Mouse (Mus musculus): ENCODE data around the gene Arhgap11a. TPM values are rescaled to one million over a fixed set of nuclear protein-coding genes. Genes with fewer than 3 reads are reported as not detected.

The Arhgap11a gene
- polyA plus RNA-seq (2015; fragmentation: Nextera tagmentation; extraction: Ambion mirVana): 11.7 and 12.1 TPM in 2 replicates

DNA sequence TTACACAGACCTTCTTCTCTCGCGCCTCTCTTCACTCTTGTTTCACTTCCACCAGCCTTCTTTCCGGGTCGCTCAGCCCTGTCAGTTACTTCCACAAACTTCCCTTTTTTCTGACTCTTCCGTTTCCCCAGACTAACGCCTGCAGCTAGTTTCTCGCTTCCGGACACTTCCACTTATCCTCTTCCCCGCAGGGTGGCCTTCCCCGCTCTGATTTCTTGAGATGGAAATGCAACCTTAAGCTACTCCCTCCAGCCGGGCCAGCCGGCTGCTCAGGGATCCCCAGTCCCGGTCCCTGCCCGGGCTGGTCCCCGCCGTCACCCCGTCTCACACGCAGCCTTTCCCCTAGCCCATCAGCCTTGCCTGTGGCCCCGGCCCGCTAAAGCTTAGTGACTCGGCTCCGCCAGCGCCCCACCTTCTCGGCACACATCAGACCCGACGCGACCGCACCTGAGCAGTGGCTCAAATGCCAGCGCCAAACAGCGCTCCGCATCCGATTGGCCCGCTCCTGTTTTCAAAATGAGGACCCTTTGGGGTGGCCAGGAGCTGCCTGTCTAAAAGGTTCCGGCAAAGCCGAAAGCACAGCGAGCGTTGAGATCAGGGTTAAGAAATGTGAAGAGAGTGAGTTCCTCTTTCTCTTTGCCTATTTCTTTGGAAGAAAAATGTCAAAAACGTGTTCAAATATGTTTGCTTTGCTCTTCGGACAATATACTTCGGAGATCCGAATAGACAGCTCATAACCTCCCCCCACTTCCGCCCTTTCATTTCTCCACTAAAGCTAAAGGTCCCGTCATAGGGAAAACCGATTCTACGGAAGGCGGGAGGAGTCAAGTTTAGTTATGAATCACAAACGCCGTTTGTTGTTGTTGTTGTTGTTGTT lies at the start of gene Arhgap11a:
Gene Arhgap11a, minus strand, starts transcription at position 417 of the 877 bp plus-strand sequence.
- Histone ChIP-seq H3K9ac (peak within 1 kb of the TSS; percentile 74), H3K4me3 (peak within 1 kb of the TSS; percentile 69)
- under 1% methylated on average over 48 of the region's 48 CpGs for WGBS

DNA sequence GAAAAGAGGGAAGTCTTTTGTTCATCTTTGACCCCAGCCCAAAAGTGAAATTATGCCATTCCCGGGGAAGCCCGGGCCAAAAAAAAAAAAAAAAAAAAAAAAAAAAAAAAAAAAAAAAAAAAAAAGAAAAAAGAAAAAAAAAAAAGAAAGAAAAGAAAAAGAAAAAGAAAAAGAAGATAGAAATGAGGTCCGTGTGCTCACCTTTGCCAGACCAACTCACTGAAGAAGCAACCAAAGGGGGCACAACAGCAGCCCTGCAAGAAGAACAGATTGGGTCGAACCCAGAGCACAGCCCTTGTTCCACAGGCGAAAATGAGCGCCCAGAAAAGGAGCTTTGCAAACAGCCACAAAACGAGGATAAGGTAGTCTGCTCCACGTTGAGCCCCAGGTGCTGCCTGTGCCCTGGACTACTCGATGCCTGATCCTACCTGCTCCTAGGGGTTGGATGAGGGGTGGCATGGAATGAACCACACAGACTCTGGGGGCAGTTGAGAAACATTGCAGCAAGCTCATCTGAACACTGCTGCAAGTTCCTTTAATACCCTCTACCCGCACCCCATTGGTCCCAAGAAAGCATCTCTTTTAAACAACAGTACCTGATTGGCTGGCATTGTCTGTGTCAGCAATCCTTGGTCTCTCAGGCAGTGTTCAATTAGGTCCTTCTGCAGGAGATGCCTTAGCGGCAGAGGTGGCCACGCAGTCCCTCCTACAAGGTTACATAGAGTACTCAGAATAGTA lies 45.1 kb upstream of the Arhgap11a start:
- Histone ChIP-seq H3K4me1 (replicated peaks) (no peaks in the 10 kb centered on the region), H3K9ac (no peak overlapping the region), H3K4me2 (no peak overlapping the region), H3K27ac (no peak overlapping the region), H3K36me3 (no peaks in the 10 kb centered on the region), H3K4me3 (no peak overlapping the region), H3K9me3 (no peaks in the 10 kb centered on the region; the same call in 1 of the 2 replicates), H3K27me3 (no peaks in the 10 kb centered on the region)
- ATAC-seq (ENCODE audit: low FRiP score): no peak
- WGBS: 84% methylated on average over 10 of the region's 12 CpGs

More for the DNA sequence above, at the start of gene Arhgap11a:
- H3K4me1 ChIP-seq (replicated peaks): peaks cover 21% of the 10 kb centered on the region
- H3K9me3 ChIP-seq: no peaks in the 10 kb centered on the region
- H3K36me3 ChIP-seq: no peaks in the 10 kb centered on the region
- peak within 1 kb of the TSS; percentile 95 for H3K4me2 ChIP-seq
- H3K27ac ChIP-seq: peak within 1 kb of the TSS; percentile 82
- peak; percentile 96 for ATAC-seq (ENCODE audit: low FRiP score)
- no peaks in the 10 kb centered on the region for H3K27me3 ChIP-seq

GRCm38 (mm10) chr2:113887166-113887565 lies 38.7 kb upstream of the Arhgap11a start:
- no peak overlapping the region for H3K4me2 ChIP-seq
- peaks cover 6% of the 10 kb centered on the region for H3K4me1 ChIP-seq (replicated peaks)
- H3K36me3 ChIP-seq: no peaks in the 10 kb centered on the region
- H3K4me3 ChIP-seq: no peak overlapping the region
- H3K27me3 ChIP-seq: no peaks in the 10 kb centered on the region
- 0 out of 2 replicates have a peak overlapping the region, but pooled peaks have one; percentile 35 for H3K27ac ChIP-seq
- no peaks in the 10 kb centered on the region; the same call in 1 of the 2 replicates for H3K9me3 ChIP-seq
- peak; percentile 57 for ATAC-seq (ENCODE audit: low FRiP score)
- H3K9ac ChIP-seq: no peak overlapping the region
- 50% methylated on average over 4 of the region's 4 CpGs for WGBS

DNA sequence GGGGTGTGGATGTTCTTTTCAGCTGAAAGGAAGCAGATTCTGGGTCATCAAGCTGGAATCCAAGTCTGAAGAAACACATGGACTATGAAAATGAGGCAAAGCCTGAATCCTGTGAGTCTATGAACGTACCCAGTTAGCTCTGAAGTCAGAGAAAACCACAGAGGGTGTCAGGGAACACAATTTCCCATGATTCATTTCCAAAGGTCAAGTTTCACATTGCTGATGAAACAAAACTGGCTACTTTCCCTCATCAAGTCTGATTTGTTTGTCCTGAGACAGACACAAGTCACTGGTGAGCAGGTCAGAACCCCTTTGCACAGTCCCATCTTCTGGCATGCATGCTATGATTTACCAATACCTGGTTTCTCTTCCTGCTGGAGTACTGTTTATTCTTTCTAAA lies 37.6 kb upstream of the Arhgap11a start:
- Histone ChIP-seq H3K27ac (no peak overlapping the region), H3K36me3 (no peaks in the 10 kb centered on the region), H3K4me3 (no peak overlapping the region), H3K4me2 (no peak overlapping the region), H3K9ac (no peak overlapping the region), H3K4me1 (replicated peaks) (peaks cover 6% of the 10 kb centered on the region), H3K9me3 (no peaks in the 10 kb centered on the region; the same call in 1 of the 2 replicates), H3K27me3 (no peaks in the 10 kb centered on the region)
- WGBS: 60% methylated on average over 1 of the region's 1 CpGs
- no peak for ATAC-seq (ENCODE audit: low FRiP score)

DNA sequence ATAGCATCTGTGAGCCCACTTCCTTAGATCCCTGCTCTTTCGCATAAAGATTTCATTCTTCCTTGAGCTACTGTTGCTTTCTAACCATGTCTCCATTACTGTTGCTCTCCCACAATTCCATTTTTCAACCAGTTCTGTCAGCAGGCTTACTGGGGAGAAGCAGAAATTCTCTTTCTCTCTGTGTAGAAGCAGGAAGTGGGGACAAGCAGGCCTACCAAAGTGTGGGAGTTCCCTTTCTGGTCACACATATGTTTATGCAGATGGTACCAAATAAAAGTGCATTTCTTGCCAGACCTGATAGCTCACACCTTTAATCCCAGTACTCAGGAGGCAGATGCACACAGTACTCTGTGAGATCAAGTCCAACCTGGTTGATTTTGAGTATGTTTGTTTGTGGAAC lies 21.7 kb upstream of the Arhgap11a start:
- Histone ChIP-seq H3K27me3 (no peaks in the 10 kb centered on the region), H3K4me1 (replicated peaks) (no peaks in the 10 kb centered on the region), H3K9me3 (no peaks in the 10 kb centered on the region), H3K36me3 (no peaks in the 10 kb centered on the region), H3K27ac (no peak overlapping the region), H3K4me3 (no peak overlapping the region), H3K4me2 (no peak overlapping the region), H3K9ac (no peak overlapping the region)
- WGBS: 93% methylated on average over 1 of the region's 1 CpGs
- ATAC-seq (ENCODE audit: low FRiP score): no peak

- 84% methylated on average over 4 of the region's 4 CpGs for WGBS
- no peak overlapping the region for H3K9ac ChIP-seq
- ATAC-seq (ENCODE audit: low FRiP score): no peak
- H3K27ac ChIP-seq: no peak overlapping the region
- no peaks in the 10 kb centered on the region for H3K27me3 ChIP-seq
- no peaks in the 10 kb centered on the region for H3K9me3 ChIP-seq
- no peaks in the 10 kb centered on the region for H3K36me3 ChIP-seq
- H3K4me3 ChIP-seq: no peak overlapping the region
- no peak overlapping the region for H3K4me2 ChIP-seq
- H3K4me1 ChIP-seq (replicated peaks): no peaks in the 10 kb centered on the region
These were observed 19.9 kb upstream of the Arhgap11a start for GRCm38 (mm10) chr2:113868404-113868803.

DNA sequence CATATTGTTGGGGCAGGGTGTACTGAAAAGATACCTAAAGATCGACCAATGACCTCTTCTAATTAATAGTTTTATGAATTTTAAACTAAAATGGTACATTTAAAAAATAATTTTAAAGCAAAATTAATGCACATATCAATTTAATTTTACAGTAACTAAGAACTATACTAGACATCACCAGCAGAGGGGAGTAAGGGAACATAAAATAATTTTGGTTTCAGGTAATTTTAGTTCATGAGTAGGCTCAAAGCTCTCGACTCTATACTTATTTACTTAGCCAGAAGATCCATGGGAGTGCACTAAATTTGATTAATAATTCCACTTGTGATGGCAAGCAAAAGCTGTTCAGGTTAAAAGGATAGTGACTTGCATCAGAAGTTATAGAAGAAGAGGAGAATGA lies 17.7 kb upstream of the Arhgap11a start:
- no peak overlapping the region for H3K4me2 ChIP-seq
- no peak overlapping the region for H3K9ac ChIP-seq
- no peak overlapping the region for H3K4me3 ChIP-seq
- ATAC-seq (ENCODE audit: low FRiP score): no peak
- H3K36me3 ChIP-seq: no peaks in the 10 kb centered on the region
- no peaks in the 10 kb centered on the region for H3K4me1 ChIP-seq (replicated peaks)
- H3K9me3 ChIP-seq: no peaks in the 10 kb centered on the region
- 47% methylated on average over 2 of the region's 2 CpGs for WGBS
- no peaks in the 10 kb centered on the region for H3K27me3 ChIP-seq
- no peak overlapping the region for H3K27ac ChIP-seq

DNA sequence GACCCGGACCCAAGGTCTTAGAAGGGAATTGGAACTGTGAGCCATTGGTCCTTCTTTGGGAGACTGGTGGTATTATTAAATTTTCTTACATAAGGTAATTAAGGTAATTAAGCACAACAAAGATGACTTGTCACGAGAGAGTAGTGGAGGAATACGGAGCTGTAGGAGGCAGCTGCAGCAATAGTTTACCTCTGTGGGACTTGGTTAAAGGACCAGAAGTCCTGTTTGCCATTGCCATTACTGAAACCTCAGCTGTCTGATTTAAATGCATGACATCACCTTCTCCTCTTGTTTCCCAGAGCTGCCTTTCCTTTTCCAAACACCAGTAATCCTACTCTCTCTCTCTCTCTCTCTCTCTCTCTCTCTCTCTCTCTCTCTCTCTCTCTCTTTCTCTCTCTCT lies 680 bp upstream of the Arhgap11a start:
- no peaks in the 10 kb centered on the region for H3K36me3 ChIP-seq
- H3K4me2 ChIP-seq: peak overlapping the region; percentile 95
- no peaks in the 10 kb centered on the region for H3K9me3 ChIP-seq
- ATAC-seq (ENCODE audit: low FRiP score): peak; percentile 73
- H3K27me3 ChIP-seq: no peaks in the 10 kb centered on the region
- peak overlapping the region; percentile 82 for H3K27ac ChIP-seq
- H3K9ac ChIP-seq: peak overlapping the region; percentile 74; the same call in 1 of the 2 replicates
- WGBS: 5% methylated on average over 3 of the region's 3 CpGs
- H3K4me1 ChIP-seq (replicated peaks): peaks cover 21% of the 10 kb centered on the region
- peak overlapping the region; percentile 69 for H3K4me3 ChIP-seq

GRCm38 (mm10) chr2:113847678-113848244 lies 700 bp downstream of the Arhgap11a start:
- H3K27ac ChIP-seq: no peak overlapping the region
- no peaks in the 10 kb centered on the region for H3K9me3 ChIP-seq
- H3K4me2 ChIP-seq: peak overlapping the region; percentile 95
- no peaks in the 10 kb centered on the region for H3K36me3 ChIP-seq
- under 1% methylated on average over 24 of the region's 24 CpGs for WGBS
- peak overlapping the region; percentile 69 for H3K4me3 ChIP-seq
- no peaks in the 10 kb centered on the region for H3K27me3 ChIP-seq
- ATAC-seq (ENCODE audit: low FRiP score): peak; percentile 12; the same call in 1 of the 2 replicates
- H3K9ac ChIP-seq: peak overlapping the region; percentile 74
- H3K4me1 ChIP-seq (replicated peaks): peaks cover 21% of the 10 kb centered on the region

- H3K9ac ChIP-seq: no peak overlapping the region
- ATAC-seq (ENCODE audit: low FRiP score): no peak
- WGBS: 88% methylated on average over 4 of the region's 4 CpGs
- H3K4me3 ChIP-seq: no peak overlapping the region
- H3K9me3 ChIP-seq: no peaks in the 10 kb centered on the region
- H3K4me1 ChIP-seq (replicated peaks): peaks cover 21% of the 10 kb centered on the region
- no peak overlapping the region for H3K27ac ChIP-seq
- H3K36me3 ChIP-seq: no peaks in the 10 kb centered on the region
- H3K4me2 ChIP-seq: no peak overlapping the region
- H3K27me3 ChIP-seq: no peaks in the 10 kb centered on the region
These were observed 3.4 kb downstream of the Arhgap11a start for GRCm38 (mm10) chr2:113845081-113845480.

DNA sequence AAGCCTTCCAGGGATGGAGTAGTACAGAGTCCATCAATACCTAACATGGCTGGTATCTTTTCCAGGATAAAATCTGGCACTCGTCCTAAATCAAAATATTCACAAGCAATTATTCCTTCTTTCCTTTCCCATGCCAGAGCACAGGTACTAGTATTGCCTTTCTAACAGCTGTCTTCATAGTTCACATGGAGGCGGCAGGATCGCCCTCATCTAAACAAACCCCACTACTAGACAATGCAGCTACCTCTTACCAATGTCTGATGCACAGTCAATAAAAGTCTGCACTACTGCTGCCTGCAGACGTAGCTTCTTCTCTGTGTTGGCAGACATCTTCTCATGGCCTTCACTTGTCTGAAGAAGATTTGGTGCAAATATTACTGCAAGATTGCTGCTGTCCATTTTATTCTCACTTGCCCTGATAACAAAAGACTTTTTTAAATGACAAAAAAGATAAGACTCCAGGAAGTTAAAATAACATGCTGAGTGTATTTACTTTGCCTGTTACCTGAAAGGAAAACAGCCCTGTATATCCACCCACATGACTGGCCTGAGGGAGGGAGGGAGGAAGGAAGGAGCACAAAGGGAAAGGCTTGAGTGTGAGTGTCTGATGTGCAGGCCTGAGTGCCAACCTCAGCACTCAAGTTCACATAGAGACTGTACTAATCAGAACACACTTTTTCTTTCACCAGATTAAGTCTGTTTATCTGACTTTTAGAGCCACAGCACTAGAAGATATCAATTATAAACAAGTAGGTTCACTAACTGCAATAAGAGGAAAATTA lies 6.6 kb downstream of the Arhgap11a start:
- Histone ChIP-seq H3K9me3 (no peaks in the 10 kb centered on the region), H3K4me1 (replicated peaks) (peaks cover under 1% of the 10 kb centered on the region; the same call in 1 of the 2 replicates), H3K27ac (no peak overlapping the region), H3K36me3 (no peaks in the 10 kb centered on the region), H3K4me2 (no peak overlapping the region), H3K9ac (no peak overlapping the region), H3K27me3 (no peaks in the 10 kb centered on the region), H3K4me3 (no peak overlapping the region)
- no peak for ATAC-seq (ENCODE audit: low FRiP score)
- 91% methylated on average over 4 of the region's 4 CpGs for WGBS

Measured in hindbrain, embryonic 13.5 days (tissue).